Mouse (Mus musculus) Muller cell, postnatal 12 days (primary cell): ENCODE data around the gene Lce3d.

Experiments
- DNase-seq: peaks from one replicate; pipeline ENCODE4 v3.0.0-alpha.2; 2015; ENCODE audit errors: inconsistent ontology term

The Lce3d gene

GRCm38 (mm10) chr3:92957090-92957489, at the start of gene Lce3d:
Lce3d (plus strand) TSS chr3:92957390.
- no peak for DNase-seq

- peak; percentile 13 for DNase-seq
Measured at GRCm38 (mm10) chr3:92907571-92907970, 49.6 kb upstream of the Lce3d start.

- DNase-seq = peak; percentile 24
Measured at GRCm38 (mm10) chr3:92920364-92920763, 36.8 kb upstream of the Lce3d start.

- no peak for DNase-seq
Measured at GRCm38 (mm10) chr3:92926130-92926529, 31.1 kb upstream of the Lce3d start, which contains the start of gene Lce3a. Lce3a (minus strand) TSS chr3:92926230.

- no peak for DNase-seq
Measured at GRCm38 (mm10) chr3:92932679-92933078, 24.5 kb upstream of the Lce3d start, which contains the start of gene Lce3b. Lce3b (plus strand) TSS chr3:92932979.

- DNase-seq = no peak
Measured at GRCm38 (mm10) chr3:92944186-92944585, 13.0 kb upstream of the Lce3d start, which contains the start of gene Lce3c. Lce3c (plus strand) TSS chr3:92944486.

- no peak for DNase-seq
Measured at GRCm38 (mm10) chr3:92966761-92967160, 9.6 kb downstream of the Lce3d start, which contains the start of gene Lce3e. Lce3e (plus strand) TSS chr3:92967061.

GRCm38 (mm10) chr3:92978484-92978883, 21.3 kb downstream of the Lce3d start:
- DNase-seq = no peak

GRCm38 (mm10) chr3:92991926-92992325, 34.7 kb downstream of the Lce3d start, which contains the start of gene Lce3f:
Lce3f (plus strand) TSS chr3:92992226.
- no peak for DNase-seq

- DNase-seq = peak; percentile 63
Measured at GRCm38 (mm10) chr3:92998691-92999090, 41.5 kb downstream of the Lce3d start.

GRCm38 (mm10) chr3:93000621-93001020, 43.4 kb downstream of the Lce3d start:
- no peak for DNase-seq

GRCm38 (mm10) chr3:93002843-93003242, 45.7 kb downstream of the Lce3d start:
- no peak for DNase-seq
